Mouse (Mus musculus) bone marrow, adult 2 months (tissue): ENCODE measurements around the gene Slc38a3. TPM values are rescaled to one million over a fixed set of nuclear protein-coding genes. Genes with fewer than 3 reads are reported as not detected.

ENCODE experiments used
- H3K27ac ChIP-seq: fragments of 200-500 bp; 2 replicates; pipeline ENCODE4 v1.5.1; 2012; ENCODE audit warnings: low read depth, mild to moderate bottlenecking, control low read depth, inconsistent platforms, low read length; ENCODE audit not compliant: control insufficient read depth, poor library complexity, insufficient read depth
- H3K4me1 ChIP-seq: fragments of 200-500 bp; 2 replicates; pipeline ENCODE4 v1.6.1; 2011; ENCODE audit warnings: low read length; ENCODE audit not compliant: control insufficient read depth, insufficient read depth
- H3K4me3 ChIP-seq: fragments of 200-500 bp; replicated peaks from 2 replicates; pipeline ENCODE3; 2011; ENCODE audit warnings: mild to moderate bottlenecking, low read depth, low read length, control low read depth; ENCODE audit not compliant: control insufficient read depth
- CTCF ChIP-seq: fragments of 200-500 bp; IDR thresholded peaks from 2 replicates; pipeline ENCODE4 v1.5.1; 2011; ENCODE audit warnings: low read length, control low read depth; ENCODE audit not compliant: control insufficient read depth, insufficient read depth
- POLR2A ChIP-seq: fragments of 200-500 bp; IDR thresholded peaks from 2 replicates; pipeline ENCODE4 v1.6.1; 2011; ENCODE audit warnings: low read depth, mild to moderate bottlenecking, control low read depth, low read length, borderline replicate concordance; ENCODE audit not compliant: control insufficient read depth
- WGBS: fragments of 180-500 bp; shearing (Covaris S2); methylation state at CpG from one replicate; pipeline ENCODE4 v1.1.7; 2018; 5-methylcytosine and 5-hydroxymethylcytosine counted together
- polyA plus RNA-seq: library from polyadenylated mRNA; stranded (reverse); fragments of >200 nt; gene quantifications from 2 replicates; pipeline ENCODE4 v1.2.4, GENCODE M21; 2011; ENCODE audit warnings: low replicate concordance; ENCODE audit not compliant: missing spikeins, insufficient read depth, insufficient read length

Gene Slc38a3
- polyA plus RNA-seq, 1 experiment = 4.7 TPM

GRCm38 (mm10) chr9:107633091-107633660 lies 36.2 kb downstream of the Slc38a3 start:
- TF ChIP-seq POLR2A (peak; percentile 96), CTCF (no peak)
- H3K4me3 ChIP-seq = peak overlapping the region; percentile 85
- under 1% methylated on average over 33 of the region's 33 CpGs for WGBS
- H3K4me1 ChIP-seq = peaks cover 6% of the 10 kb centered on the region; the same call in 1 of the 2 replicates
- H3K27ac ChIP-seq = peak overlapping the region; percentile 96

GRCm38 (mm10) chr9:107632478-107632877 lies 36.9 kb downstream of the Slc38a3 start:
- TF ChIP-seq POLR2A (peak; percentile 67), CTCF (no peak)
- peak overlapping the region; percentile 96 for H3K27ac ChIP-seq
- peak overlapping the region; percentile 85 for H3K4me3 ChIP-seq
- 29% methylated on average over 6 of the region's 6 CpGs for WGBS
- peaks cover 12% of the 10 kb centered on the region; the same call in 1 of the 2 replicates for H3K4me1 ChIP-seq

- WGBS = 86% methylated on average over 8 of the region's 8 CpGs
- Histone ChIP-seq H3K4me3 (no peak overlapping the region), H3K4me1 (peaks cover 13% of the 10 kb centered on the region; the same call in 1 of the 2 replicates), H3K27ac (peak overlapping the region; percentile 96)
- TF ChIP-seq CTCF (no peak), POLR2A (no peak)
Measured at GRCm38 (mm10) chr9:107631861-107632260, 37.5 kb downstream of the Slc38a3 start.

GRCm38 (mm10) chr9:107631311-107631826 lies 38.0 kb downstream of the Slc38a3 start:
- peaks cover 15% of the 10 kb centered on the region for H3K4me1 ChIP-seq
- WGBS = 87% methylated on average over 9 of the region's 9 CpGs
- TF ChIP-seq CTCF (no peak), POLR2A (no peak)
- no peak overlapping the region for H3K4me3 ChIP-seq
- peak overlapping the region; percentile 96 for H3K27ac ChIP-seq

- TF ChIP-seq POLR2A = no peak
- TF ChIP-seq CTCF = no peak
- peak overlapping the region; percentile 81 for H3K27ac ChIP-seq
- H3K4me1 ChIP-seq = peaks cover 15% of the 10 kb centered on the region
- 51% methylated on average over 4 of the region's 4 CpGs for WGBS
- no peak overlapping the region for H3K4me3 ChIP-seq
Measured at GRCm38 (mm10) chr9:107630576-107630975, 38.8 kb downstream of the Slc38a3 start.

- H3K27ac ChIP-seq = peak overlapping the region; percentile 81
- peaks cover 16% of the 10 kb centered on the region for H3K4me1 ChIP-seq
- WGBS = 45% methylated on average over 14 of the region's 14 CpGs
- TF ChIP-seq POLR2A = no peak
- H3K4me3 ChIP-seq = peak overlapping the region; percentile 37
Measured at GRCm38 (mm10) chr9:107629901-107630425, 39.4 kb downstream of the Slc38a3 start.

- H3K4me1 ChIP-seq = peaks cover 16% of the 10 kb centered on the region
- H3K4me3 ChIP-seq = peak overlapping the region; percentile 12
- WGBS = 2% methylated on average over 4 of the region's 4 CpGs
- H3K27ac ChIP-seq = peak overlapping the region; percentile 81
- TF ChIP-seq CTCF (no peak), POLR2A (no peak)
Measured at GRCm38 (mm10) chr9:107629411-107629730, 40.0 kb downstream of the Slc38a3 start.

- WGBS = 34% methylated on average over 15 of the region's 15 CpGs
- TF ChIP-seq CTCF (no peak), POLR2A (0 out of 2 replicates have a peak, but pooled peaks have one; percentile 16)
- Histone ChIP-seq H3K4me3 (peak overlapping the region; percentile 46), H3K27ac (peak overlapping the region; percentile 81), H3K4me1 (peaks cover 18% of the 10 kb centered on the region)
Measured at GRCm38 (mm10) chr9:107628721-107629410, 40.5 kb downstream of the Slc38a3 start.
